Mouse (Mus musculus): ENCODE data around the gene Rsph3a. TPM values are rescaled to one million over a fixed set of nuclear protein-coding genes. Genes with fewer than 3 reads are reported as not detected.
A peak's percentile ranks its signal among the peaks of the same experiment; 100 is the strongest.
"Not testable (repeated sequence)": the region's sequence is repeated elsewhere in the genome, so short reads cannot be mapped to it uniquely, and the experiment has no call there.

The Rsph3a gene
- polyA plus RNA-seq, 1 experiment from 2014 or later, result 82.6 TPM

DNA sequence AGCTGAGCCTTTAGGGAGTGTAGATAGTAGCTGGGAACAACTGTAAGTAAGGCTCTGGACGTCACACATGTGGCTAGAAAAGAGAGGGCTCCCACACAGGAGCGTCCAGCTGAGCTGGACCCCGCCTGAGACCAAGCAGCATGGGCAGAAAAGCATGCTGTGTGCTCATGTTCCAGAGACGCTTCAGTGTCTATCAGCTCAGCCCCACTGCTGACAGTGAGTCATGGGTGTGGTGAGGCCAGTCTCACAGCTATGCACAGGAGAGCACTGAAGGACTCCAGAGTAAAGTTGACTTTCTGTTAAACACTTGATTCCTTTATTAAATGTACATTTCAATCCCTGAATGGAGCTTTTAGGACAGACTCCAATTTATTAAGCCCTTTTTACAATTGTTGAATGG is 5.9 kb downstream of the Rsph3a start:
- no CpG with 5 or more reads among the region's 4 CpGs for WGBS
- not testable (repeated sequence) for H3K4me2 ChIP-seq (ENCODE audit: low read depth, low read length); ATAC-seq (replicated peaks; ENCODE audit: extremely low read depth, insufficient read depth, low FRiP score); H3K4me1 ChIP-seq (ENCODE audit: control insufficient read depth, insufficient read depth, low read length); H3K9ac ChIP-seq (ENCODE audit: low read length); H3K36me3 ChIP-seq (ENCODE audit: control insufficient read depth, insufficient read depth); H3K27ac ChIP-seq (ENCODE audit: low read length); H3K4me3 ChIP-seq (ENCODE audit: low read length); H3K27me3 ChIP-seq (ENCODE audit: control insufficient read depth, insufficient read depth, low read length); H3K9me3 ChIP-seq (replicated peaks; ENCODE audit: control insufficient read depth, low read length)

DNA sequence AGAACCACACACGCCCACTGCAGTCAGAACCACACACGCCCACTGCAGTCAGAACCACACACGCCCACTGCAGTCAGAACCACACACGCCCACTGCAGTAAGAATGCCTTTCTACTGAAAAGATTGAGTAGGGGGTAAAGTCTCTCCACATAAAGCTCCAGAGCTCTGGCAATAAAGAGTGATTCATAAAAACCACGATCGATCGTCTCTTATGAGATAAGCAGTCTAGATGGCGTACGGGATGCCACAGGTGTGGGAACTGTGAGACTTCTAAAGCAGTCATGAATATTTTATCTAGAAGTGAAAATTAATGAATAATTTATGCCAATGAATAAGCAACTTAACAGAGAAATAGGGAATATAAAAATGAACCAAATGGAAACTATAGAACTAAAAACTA is 11.8 kb downstream of the Rsph3a start:
- H3K9me3 ChIP-seq (replicated peaks; ENCODE audit: control insufficient read depth, low read length); H3K4me3 ChIP-seq (ENCODE audit: low read length); H3K36me3 ChIP-seq (ENCODE audit: control insufficient read depth, insufficient read depth); ATAC-seq (replicated peaks; ENCODE audit: extremely low read depth, insufficient read depth, low FRiP score); H3K27ac ChIP-seq (ENCODE audit: low read length); H3K4me1 ChIP-seq (ENCODE audit: control insufficient read depth, insufficient read depth, low read length); H3K9ac ChIP-seq (ENCODE audit: low read length); H3K27me3 ChIP-seq (ENCODE audit: control insufficient read depth, insufficient read depth, low read length); H3K4me2 ChIP-seq (ENCODE audit: low read depth, low read length): not testable (repeated sequence)
- WGBS, result 98% methylated on average over 7 of the region's 9 CpGs

DNA sequence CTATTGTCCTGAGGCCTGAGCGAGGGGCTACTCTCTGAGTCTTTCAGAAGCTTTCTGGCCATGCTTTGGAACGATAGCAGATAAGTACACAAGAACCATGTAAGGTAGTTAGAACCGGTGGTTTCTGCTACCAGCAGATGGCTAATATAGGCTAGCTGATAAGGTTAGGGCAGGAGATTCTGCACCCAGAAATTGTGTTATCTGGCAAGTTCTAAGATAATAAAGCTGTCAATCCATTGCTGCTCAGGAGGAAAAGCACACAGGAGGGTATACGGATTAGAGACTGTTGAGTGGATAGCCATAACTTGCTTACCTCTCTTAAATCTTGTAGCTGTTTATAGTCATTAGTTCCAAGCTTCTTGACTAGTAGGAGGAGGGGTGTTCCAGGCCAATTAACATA is 17.9 kb downstream of the Rsph3a start:
- ATAC-seq (replicated peaks; ENCODE audit: extremely low read depth, insufficient read depth, low FRiP score); H3K9ac ChIP-seq (ENCODE audit: low read length); H3K4me2 ChIP-seq (ENCODE audit: low read depth, low read length); H3K27me3 ChIP-seq (ENCODE audit: control insufficient read depth, insufficient read depth, low read length); H3K36me3 ChIP-seq (ENCODE audit: control insufficient read depth, insufficient read depth); H3K4me1 ChIP-seq (ENCODE audit: control insufficient read depth, insufficient read depth, low read length); H3K9me3 ChIP-seq (replicated peaks; ENCODE audit: control insufficient read depth, low read length); H3K4me3 ChIP-seq (ENCODE audit: low read length); H3K27ac ChIP-seq (ENCODE audit: low read length): not testable (repeated sequence)
- 53% methylated on average over 4 of the region's 4 CpGs for WGBS

DNA sequence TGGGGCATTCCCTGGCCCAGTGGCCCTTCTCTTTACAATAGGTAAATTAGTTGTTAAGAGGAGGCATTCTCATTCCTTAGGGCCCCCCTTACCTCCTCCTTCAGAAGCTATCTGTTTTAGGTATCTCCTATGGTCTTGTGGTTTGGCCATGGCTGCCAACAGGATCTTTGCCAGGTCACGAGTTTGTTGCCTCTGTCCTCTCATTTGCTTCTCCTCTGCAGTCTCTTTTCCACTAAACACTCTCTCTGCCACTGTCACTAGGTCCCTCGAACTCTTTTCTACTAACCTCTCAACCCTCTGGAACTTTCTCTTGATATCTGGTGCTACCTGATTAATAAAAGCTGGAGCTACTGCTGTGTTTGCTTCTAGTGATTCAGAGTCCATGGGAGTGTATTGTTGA is 19.0 kb downstream of the Rsph3a start:
- WGBS, result 81% methylated on average over 2 of the region's 2 CpGs
- H3K4me2 ChIP-seq (ENCODE audit: low read depth, low read length); H3K27me3 ChIP-seq (ENCODE audit: control insufficient read depth, insufficient read depth, low read length); ATAC-seq (replicated peaks; ENCODE audit: extremely low read depth, insufficient read depth, low FRiP score); H3K9me3 ChIP-seq (replicated peaks; ENCODE audit: control insufficient read depth, low read length); H3K36me3 ChIP-seq (ENCODE audit: control insufficient read depth, insufficient read depth); H3K27ac ChIP-seq (ENCODE audit: low read length); H3K9ac ChIP-seq (ENCODE audit: low read length); H3K4me3 ChIP-seq (ENCODE audit: low read length); H3K4me1 ChIP-seq (ENCODE audit: control insufficient read depth, insufficient read depth, low read length): not testable (repeated sequence)

DNA sequence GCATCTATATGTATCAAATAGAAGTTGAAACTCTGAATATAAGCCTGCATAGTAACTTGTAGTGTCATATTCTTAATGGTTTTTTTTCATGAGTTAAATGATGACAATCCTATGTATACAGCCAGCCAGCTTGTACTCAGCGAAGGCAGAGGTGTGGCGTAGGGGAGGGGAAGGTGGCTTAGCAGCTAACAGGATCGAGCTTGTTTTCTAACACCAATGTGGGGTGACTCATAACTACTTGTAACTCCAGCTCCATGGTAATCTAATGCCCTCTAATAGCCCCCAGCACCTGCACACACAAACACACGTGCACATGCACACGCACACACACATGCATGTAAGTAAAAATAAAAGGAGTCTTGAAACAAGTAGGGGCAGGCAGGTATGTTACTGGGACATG is 23.1 kb downstream of the Rsph3a start:
- H3K4me2 ChIP-seq (ENCODE audit: low read depth, low read length); H3K4me1 ChIP-seq (ENCODE audit: control insufficient read depth, insufficient read depth, low read length); H3K9ac ChIP-seq (ENCODE audit: low read length); H3K4me3 ChIP-seq (ENCODE audit: low read length); H3K27ac ChIP-seq (ENCODE audit: low read length); H3K36me3 ChIP-seq (ENCODE audit: control insufficient read depth, insufficient read depth); H3K9me3 ChIP-seq (replicated peaks; ENCODE audit: control insufficient read depth, low read length); ATAC-seq (replicated peaks; ENCODE audit: extremely low read depth, insufficient read depth, low FRiP score); H3K27me3 ChIP-seq (ENCODE audit: control insufficient read depth, insufficient read depth, low read length): not testable (repeated sequence)
- WGBS, result 84% methylated on average over 3 of the region's 5 CpGs

DNA sequence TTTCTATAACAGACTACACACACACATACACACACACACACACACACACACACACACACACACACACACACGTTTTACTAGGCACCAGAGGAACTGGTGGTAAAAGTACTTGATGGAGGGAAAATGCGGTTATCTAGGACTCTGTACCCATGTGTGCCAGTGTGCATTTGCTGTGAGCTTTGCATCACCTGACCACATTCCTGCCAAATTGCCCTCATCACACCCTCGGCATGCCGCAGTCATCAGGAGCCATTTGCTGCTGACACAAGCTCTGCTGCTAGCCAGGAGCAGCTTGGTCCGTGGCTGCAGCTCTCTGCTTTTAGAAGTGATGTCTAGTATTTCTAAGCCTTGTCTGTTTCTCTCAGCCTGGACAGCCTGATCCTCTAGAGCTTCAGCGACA is 24.4 kb downstream of the Rsph3a start:
- H3K27me3 ChIP-seq (ENCODE audit: control insufficient read depth, insufficient read depth, low read length); H3K9ac ChIP-seq (ENCODE audit: low read length); H3K4me2 ChIP-seq (ENCODE audit: low read depth, low read length); H3K4me1 ChIP-seq (ENCODE audit: control insufficient read depth, insufficient read depth, low read length); H3K4me3 ChIP-seq (ENCODE audit: low read length); H3K36me3 ChIP-seq (ENCODE audit: control insufficient read depth, insufficient read depth); H3K9me3 ChIP-seq (replicated peaks; ENCODE audit: control insufficient read depth, low read length); H3K27ac ChIP-seq (ENCODE audit: low read length): not testable (repeated sequence)
- peak; percentile 65; the same call in 1 of the 2 replicates for ATAC-seq (replicated peaks; ENCODE audit: extremely low read depth, insufficient read depth, low FRiP score)
- WGBS, result 10% methylated on average over 1 of the region's 6 CpGs

DNA sequence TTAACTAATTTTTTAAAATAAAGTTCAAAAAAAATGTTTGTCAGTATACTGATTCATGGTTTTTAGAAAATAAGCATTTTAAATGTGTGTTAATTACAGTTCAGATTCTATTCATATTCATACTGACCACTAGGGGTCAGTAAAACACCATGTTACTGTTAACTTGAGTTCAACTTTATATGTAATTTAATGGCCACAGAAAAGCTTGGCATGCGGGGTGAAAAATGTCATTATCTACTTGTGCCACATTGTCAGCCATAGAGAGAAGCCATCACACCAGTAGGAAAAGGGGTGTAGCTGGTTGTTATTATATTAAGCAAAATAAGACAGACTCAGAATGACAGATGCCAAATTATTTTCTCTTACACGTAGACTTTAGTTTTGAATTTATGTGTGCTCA is 38.1 kb downstream of the Rsph3a start:
- ATAC-seq (replicated peaks; ENCODE audit: extremely low read depth, insufficient read depth, low FRiP score); H3K4me1 ChIP-seq (ENCODE audit: control insufficient read depth, insufficient read depth, low read length); H3K27ac ChIP-seq (ENCODE audit: low read length); H3K36me3 ChIP-seq (ENCODE audit: control insufficient read depth, insufficient read depth); H3K4me2 ChIP-seq (ENCODE audit: low read depth, low read length); H3K9me3 ChIP-seq (replicated peaks; ENCODE audit: control insufficient read depth, low read length); H3K4me3 ChIP-seq (ENCODE audit: low read length); H3K27me3 ChIP-seq (ENCODE audit: control insufficient read depth, insufficient read depth, low read length); H3K9ac ChIP-seq (ENCODE audit: low read length): not testable (repeated sequence)
- 80% methylated on average over 1 of the region's 2 CpGs for WGBS

DNA sequence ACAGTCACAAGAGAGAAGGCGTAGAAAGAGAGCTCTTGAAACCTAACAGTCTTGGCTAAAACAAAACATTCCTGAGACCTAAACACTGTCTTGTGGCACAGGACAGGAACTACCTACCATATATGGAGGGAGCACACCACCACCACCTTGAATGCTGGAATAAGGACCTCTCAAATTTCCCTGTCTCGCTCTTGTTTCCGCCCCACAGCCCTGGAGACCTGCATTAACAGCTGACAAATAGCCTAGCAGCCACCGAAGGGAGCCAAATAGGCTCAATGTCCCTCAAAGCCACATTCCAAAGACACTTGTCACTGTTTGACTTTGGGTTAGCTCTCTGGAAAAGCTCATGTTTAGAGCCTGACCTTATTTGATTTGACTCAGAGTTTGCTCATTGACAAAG is 40.2 kb downstream of the Rsph3a start:
- not testable (repeated sequence) for H3K9ac ChIP-seq (ENCODE audit: low read length); H3K27me3 ChIP-seq (ENCODE audit: control insufficient read depth, insufficient read depth, low read length); H3K4me1 ChIP-seq (ENCODE audit: control insufficient read depth, insufficient read depth, low read length); H3K36me3 ChIP-seq (ENCODE audit: control insufficient read depth, insufficient read depth); H3K9me3 ChIP-seq (replicated peaks; ENCODE audit: control insufficient read depth, low read length); ATAC-seq (replicated peaks; ENCODE audit: extremely low read depth, insufficient read depth, low FRiP score); H3K4me2 ChIP-seq (ENCODE audit: low read depth, low read length); H3K4me3 ChIP-seq (ENCODE audit: low read length); H3K27ac ChIP-seq (ENCODE audit: low read length)
- 51% methylated on average over 4 of the region's 4 CpGs for WGBS

DNA sequence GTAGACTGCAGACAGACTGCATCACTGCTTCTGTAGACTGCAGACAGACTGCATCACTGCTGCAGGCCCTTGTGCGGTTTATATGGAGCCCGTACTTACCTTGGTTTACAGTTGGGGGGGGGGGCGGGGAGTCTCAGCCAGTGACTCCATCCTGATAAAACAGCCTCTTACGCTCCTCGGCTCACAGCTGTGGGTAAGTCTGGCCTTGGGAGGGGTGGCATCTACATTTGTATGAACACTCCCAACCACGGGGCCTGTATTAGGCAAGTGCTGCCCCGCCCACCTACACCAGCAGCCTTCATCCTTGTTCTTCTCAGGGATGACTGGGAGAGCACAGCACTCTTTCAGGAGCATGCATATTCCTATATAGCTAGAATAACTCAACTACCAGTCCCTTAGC is 41.6 kb downstream of the Rsph3a start:
- WGBS, result 73% methylated on average over 7 of the region's 7 CpGs
- H3K27ac ChIP-seq (ENCODE audit: low read length); H3K4me3 ChIP-seq (ENCODE audit: low read length); H3K4me1 ChIP-seq (ENCODE audit: control insufficient read depth, insufficient read depth, low read length); H3K9me3 ChIP-seq (replicated peaks; ENCODE audit: control insufficient read depth, low read length); H3K9ac ChIP-seq (ENCODE audit: low read length); ATAC-seq (replicated peaks; ENCODE audit: extremely low read depth, insufficient read depth, low FRiP score); H3K36me3 ChIP-seq (ENCODE audit: control insufficient read depth, insufficient read depth); H3K4me2 ChIP-seq (ENCODE audit: low read depth, low read length); H3K27me3 ChIP-seq (ENCODE audit: control insufficient read depth, insufficient read depth, low read length): not testable (repeated sequence)

DNA sequence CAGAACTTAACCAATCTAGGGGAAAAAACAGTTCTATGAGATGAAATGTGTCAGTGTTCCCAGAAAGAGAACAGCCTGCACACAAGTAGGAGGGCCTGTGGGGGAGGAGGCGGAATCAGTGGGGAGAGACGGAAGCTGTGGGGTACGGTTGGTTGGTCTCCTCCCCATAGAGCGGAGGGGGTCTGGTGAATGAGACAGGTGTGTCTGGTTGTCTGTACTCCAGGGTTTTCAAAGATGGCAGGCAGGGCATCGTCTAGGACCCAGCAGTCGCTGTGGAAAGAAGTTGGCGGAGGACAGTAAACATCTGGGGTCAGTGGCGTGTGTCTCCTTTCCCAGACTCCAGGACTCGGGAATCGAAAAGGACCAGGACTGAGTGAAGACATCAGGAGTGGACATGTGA is 57.8 kb downstream of the Rsph3a start:
- H3K4me1 ChIP-seq (ENCODE audit: control insufficient read depth, insufficient read depth, low read length); ATAC-seq (replicated peaks; ENCODE audit: extremely low read depth, insufficient read depth, low FRiP score): not testable (repeated sequence)
- 76% methylated on average over 10 of the region's 10 CpGs for WGBS

More for the DNA sequence above, 57.8 kb downstream of the Rsph3a start:
- not testable (repeated sequence) for H3K9me3 ChIP-seq (replicated peaks; ENCODE audit: control insufficient read depth, low read length); H3K27me3 ChIP-seq (ENCODE audit: control insufficient read depth, insufficient read depth, low read length); H3K36me3 ChIP-seq (ENCODE audit: control insufficient read depth, insufficient read depth); H3K9ac ChIP-seq (ENCODE audit: low read length); H3K4me3 ChIP-seq (ENCODE audit: low read length); H3K4me2 ChIP-seq (ENCODE audit: low read depth, low read length); H3K27ac ChIP-seq (ENCODE audit: low read length)
